In the genomic region with DNA sequence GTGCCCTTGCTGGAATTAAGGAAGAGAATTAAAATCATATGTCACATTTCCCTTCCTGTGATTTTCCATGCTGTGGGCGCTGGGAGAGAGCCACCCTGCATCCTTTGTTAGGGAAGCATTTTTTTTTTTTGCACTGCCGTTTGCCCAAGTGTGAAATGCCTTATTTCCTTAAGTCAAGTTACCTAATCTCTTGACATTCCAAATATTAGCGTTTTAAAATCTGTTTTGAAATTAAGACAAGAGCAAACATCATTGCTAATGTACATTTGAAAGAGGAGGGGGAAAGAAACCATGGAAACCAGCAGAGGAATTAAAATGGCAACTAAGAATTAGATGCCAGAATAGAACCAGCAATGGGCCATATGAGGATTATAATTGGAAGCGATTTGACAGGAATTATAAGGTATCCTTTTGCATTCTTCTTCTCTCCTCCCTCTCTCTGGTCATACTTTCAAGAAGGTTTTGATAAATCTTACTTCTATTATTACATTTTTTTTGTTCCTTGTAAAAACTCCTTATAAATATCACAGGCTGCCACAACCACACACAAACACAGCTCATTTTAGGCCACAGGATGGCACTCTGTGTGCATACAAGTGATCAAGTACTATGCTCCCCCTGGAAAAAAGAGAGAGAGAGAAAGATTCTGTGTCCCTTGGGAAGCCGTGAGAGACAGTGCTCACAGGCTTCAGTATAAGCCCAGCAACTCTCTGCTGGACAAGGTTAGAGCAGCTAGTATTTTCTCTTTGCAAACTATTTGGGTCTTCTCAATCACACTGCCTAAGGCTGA, we compare ENCODE assay signal across 7 mouse cellular contexts.
DNase-seq lines count a peak whose midpoint lies in the region; ATAC-seq lines count a peak whose summit lies in the region.

No protein-coding gene starts in this region.

- no peaks in the 10 kb centered on the region for H3K9me3 ChIP-seq in forebrain, embryonic 13.5 days (replicated peaks)

- no peak overlapping the region for H3K4me3 ChIP-seq in forebrain, embryonic 13.5 days

- H3K27me3 ChIP-seq in forebrain, embryonic 13.5 days: no peaks in the 10 kb centered on the region

- peak overlapping the region; percentile 2; the same call in 1 of the 2 replicates for H3K27ac ChIP-seq in forebrain, embryonic 13.5 days

- 27% methylated on average over 5 of the region's 5 CpGs for WGBS in forebrain, embryonic 13.5 days

- no peaks in the 10 kb centered on the region for H3K36me3 ChIP-seq in forebrain, embryonic 13.5 days (ENCODE audit: poor library complexity, severe bottlenecking)

- H3K9ac ChIP-seq in forebrain, embryonic 13.5 days: no peak overlapping the region

- H3K4me1 ChIP-seq in forebrain, embryonic 13.5 days: no peaks in the 10 kb centered on the region

- ATAC-seq in forebrain, embryonic 13.5 days: peak; percentile 90
- ATAC-seq in erythroblast, adult 5-6 weeks (replicated peaks; ENCODE audit: low FRiP score, poor library complexity, severe bottlenecking): no peak

- no peak overlapping the region for H3K4me2 ChIP-seq in forebrain, embryonic 13.5 days

- DNase-seq in left cerebral cortex, adult 11 months (ENCODE audit: low spot score): peak; percentile 27
- DNase-seq in left cerebral cortex, adult 8-10 months (ENCODE audit: low spot score in 2 of 2): no peak
- peak; percentile 63 for DNase-seq in layer of hippocampus, adult 9-11 months
- DNase-seq in retina, adult 2 months (ENCODE audit: low read depth, low spot score): peak; percentile 9
- no peak for DNase-seq in urinary bladder, adult 18-20 months (ENCODE audit: low spot score in 2 of 2)

Comparison
In these comparisons a context has a peak if more than half of its experiments do, and no peak if none do; other contexts are left out.
1. DNase-seq: peak in left cerebral cortex, adult 11 months (single experiment), layer of hippocampus, adult 9-11 months (single experiment) and retina, adult 2 months (single experiment); none in left cerebral cortex, adult 8-10 months (0 of 2) and urinary bladder, adult 18-20 months (0 of 2).